Mouse (Mus musculus): ENCODE data around the gene Tor1aip2.

Tor1aip2 gene

DNA sequence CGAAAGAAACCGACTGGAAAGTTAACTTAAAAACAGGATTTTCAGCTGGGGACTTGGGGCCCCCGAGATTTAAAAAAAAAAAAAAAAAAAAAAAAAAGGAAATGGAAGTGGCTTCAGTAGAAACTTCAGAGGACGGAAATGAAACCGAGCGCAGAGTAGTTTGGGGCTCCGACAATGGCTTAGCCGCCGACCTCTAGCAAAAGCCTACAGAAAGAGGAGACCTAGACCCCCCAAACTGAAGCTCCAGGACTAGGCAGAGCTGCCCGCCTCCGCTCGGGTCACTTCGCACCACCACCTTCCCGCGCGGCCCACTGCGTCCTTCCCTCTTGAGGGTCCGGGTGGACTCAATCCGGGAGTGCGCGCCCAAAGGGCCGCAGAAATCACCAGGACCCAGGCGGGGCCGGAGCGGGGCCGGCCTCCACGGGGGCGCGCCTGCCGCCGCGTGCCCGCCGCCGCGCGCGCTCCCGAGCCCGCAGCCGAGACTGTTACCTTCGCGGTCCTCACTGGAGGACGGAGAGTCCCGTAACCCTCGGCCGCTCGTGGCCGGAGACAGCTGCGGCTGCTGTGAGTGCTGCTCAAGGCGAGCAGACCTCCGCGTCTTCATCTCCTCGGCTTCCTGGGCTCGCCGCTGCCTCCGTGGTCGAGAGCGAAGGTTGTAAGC, at the start of gene Tor1aip2:
TSS of gene Tor1aip2 (plus strand) at position 135 of the 661 bp plus-strand sequence.
- peak; percentile 87 to 89 for DNase-seq

- DNase-seq = no peak
Observed at GRCm38 (mm10) chr1:155987625-155988024, 47.6 kb upstream of the Tor1aip2 start.

DNA sequence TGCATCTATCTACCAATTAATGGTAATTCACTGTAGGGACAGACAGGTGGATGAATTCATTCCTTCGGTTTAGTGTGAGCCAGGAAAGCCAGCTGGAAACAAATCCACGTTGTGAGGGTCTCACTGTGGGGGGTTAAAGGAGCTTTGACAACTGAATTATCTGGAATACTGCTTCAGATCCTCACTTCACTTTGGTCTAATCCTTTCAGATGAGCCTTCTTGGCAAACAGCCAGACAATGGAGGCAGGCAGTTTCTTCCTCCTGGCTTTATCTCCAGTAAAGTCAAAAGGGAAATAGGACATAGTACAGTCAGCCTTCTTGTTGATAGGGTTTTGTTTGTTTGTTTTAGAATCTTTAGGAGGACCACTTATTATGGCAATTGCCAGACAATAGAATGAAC, 45.8 kb upstream of the Tor1aip2 start:
- DNase-seq = peak; percentile 73 to 75

- no peak for DNase-seq
Observed at GRCm38 (mm10) chr1:155990391-155990790, 44.8 kb upstream of the Tor1aip2 start.

- DNase-seq = no peak
Observed at GRCm38 (mm10) chr1:155994524-155994923, 40.7 kb upstream of the Tor1aip2 start.

DNA sequence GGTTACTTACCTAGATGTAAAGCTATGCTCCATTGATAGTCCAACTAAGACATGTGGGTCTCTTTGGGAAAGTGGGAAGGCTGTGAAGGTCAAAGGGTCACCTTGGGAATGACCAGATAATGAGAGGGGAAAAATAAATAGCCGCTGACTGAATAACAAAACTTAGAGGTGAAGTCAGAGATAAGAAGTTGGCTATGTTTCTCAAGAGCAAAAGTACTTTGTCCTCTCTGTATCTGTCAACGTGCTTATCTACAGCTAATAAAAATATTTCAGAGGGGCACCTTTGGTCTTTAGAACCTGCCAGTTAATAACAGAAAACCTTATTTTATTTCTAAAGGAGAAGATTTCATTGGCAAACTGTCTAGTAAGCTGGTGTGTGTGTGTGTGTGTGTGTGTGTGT, 39.6 kb upstream of the Tor1aip2 start:
- no peak for DNase-seq

- DNase-seq = no peak
Observed at GRCm38 (mm10) chr1:156002366-156002765, 32.8 kb upstream of the Tor1aip2 start.

GRCm38 (mm10) chr1:156003201-156003935, 31.8 kb upstream of the Tor1aip2 start:
- DNase-seq = peak; percentile 16 to 45

DNA sequence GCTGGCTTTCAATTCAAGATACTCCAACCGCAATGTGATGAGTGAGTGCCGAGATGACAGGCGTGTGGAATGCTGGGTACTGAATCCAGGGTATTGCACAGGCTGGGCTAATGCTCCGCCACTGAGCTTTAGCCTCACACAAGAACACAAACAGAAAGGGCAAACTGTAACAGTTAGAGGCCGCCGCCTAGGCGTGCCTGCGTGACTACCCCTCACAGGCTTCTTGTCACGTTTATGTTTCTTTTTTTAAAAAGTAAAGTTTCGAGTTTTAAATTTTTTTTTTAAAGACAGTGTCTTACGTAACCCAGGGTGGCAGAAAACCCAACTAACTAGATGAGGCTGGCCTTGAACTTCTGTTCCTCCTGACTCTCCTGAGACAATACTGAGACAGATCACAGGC, 29.3 kb upstream of the Tor1aip2 start:
- DNase-seq = no peak

DNA sequence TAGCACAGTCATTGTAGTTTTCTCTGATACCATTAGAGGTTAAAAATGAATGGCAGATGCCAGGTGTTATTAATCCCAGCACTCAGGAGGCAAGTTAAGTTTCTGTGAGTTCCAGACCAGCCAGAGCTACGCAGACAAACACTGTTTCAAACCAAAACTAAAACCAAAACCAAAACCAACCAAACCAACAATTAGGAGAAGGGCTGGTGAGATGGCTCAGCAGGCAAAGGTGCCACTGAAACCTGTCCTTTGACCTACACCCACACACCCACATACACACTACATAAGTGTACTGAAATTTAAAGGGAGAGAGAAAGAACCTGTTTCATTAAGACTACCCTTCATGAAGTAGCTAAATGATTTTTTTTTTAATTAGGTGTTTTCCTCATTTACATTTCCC, 26.2 kb upstream of the Tor1aip2 start:
- no peak for DNase-seq

GRCm38 (mm10) chr1:156019800-156020199, 15.4 kb upstream of the Tor1aip2 start:
- DNase-seq = peak in 1 of 2 experiments; percentile 16

- no peak for DNase-seq
Observed at GRCm38 (mm10) chr1:156020402-156020801, 14.8 kb upstream of the Tor1aip2 start.

- no peak for DNase-seq
Observed at GRCm38 (mm10) chr1:156024831-156025503, 10.2 kb upstream of the Tor1aip2 start.

DNA sequence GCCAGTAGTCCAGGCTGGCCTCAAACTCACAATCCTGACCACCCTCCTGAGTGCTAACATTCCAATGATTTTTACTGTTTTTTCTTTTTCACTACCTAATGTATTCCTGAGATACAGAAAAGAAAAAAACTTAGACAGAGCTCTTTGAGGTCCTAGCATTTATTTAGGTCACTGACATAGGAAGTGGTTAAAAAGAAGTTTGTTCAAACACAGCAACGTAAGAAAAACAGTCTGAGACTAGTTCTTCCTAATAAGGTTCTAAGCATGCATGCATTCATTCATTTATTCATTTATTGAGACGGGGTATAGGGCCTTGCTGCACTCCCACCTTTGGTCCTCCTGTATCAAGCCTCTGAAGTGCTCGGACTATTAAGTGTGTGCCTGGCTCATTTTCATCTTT, 7.4 kb upstream of the Tor1aip2 start:
- DNase-seq = no peak

- no peak for DNase-seq
Observed at GRCm38 (mm10) chr1:156028340-156028975, 6.7 kb upstream of the Tor1aip2 start.

DNA sequence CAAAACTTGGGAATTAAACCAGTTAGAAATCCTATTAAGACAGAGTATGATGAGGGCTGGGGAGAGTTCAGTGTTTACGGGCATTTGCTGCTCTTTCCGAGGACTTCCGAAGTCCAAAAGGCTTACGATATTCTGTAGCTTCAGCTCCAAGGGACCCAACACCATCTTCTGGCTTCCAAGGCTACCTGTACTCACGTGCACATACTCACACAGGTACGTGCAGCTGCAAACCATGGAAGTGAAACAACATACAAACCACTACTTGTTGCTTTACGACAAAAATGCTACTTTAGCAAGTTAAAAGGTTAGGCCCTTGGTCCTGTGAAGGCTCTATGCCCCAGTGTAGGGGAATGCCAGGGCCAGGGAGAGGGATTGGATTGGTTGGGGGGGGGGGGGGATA, 1.3 kb upstream of the Tor1aip2 start:
- DNase-seq = no peak

DNA sequence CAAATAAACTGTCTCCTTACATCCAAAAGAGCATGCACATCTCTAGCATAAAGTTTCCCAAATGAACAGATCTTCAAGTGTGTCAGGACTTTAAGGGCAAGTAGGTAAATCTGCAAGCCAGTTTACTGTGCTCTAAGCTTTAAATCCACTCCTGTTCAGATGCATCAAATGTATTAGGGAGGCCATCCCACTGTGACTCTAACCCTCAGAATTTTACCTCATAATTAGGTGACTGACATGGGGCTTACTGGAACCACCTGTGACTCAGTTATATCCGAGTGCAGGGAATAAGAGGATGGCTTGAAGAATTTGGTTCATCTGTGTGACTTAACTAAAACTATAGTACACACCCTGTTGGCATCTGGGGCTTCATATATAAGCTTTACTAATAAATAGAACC, 542 bp upstream of the Tor1aip2 start:
- no peak for DNase-seq

GRCm38 (mm10) chr1:156035930-156036737, 931 bp downstream of the Tor1aip2 start, which contains the start of gene Tor1aip1:
Gene Tor1aip1 (minus strand): TSS chr1:156036480.
- DNase-seq = peak; percentile 99 to 100

DNA sequence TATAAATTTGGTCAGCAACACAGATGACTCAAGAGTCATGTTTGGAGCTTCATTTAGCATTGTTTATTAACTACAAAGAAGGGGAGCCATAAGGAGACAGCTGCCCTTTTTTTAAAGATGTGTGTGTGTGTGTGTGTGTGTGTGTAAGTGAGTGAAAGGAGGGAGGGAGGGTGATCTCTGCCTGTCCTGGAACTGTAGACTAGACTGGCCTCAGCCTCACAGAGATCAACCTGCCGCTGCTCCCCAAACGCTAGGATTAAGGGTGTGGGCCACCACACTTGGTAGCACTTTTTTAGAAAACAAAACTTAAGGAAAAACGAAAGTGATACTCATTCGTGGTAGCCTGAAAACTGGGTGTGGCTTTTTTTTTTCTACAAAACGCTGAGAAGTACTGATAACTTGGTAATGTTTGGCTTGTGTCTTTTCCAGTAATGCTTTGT, 2.0 kb downstream of the Tor1aip2 start:
- DNase-seq = no peak

- DNase-seq = peak; percentile 13 to 23
Observed at GRCm38 (mm10) chr1:156039989-156040388, 4.8 kb downstream of the Tor1aip2 start.

DNA sequence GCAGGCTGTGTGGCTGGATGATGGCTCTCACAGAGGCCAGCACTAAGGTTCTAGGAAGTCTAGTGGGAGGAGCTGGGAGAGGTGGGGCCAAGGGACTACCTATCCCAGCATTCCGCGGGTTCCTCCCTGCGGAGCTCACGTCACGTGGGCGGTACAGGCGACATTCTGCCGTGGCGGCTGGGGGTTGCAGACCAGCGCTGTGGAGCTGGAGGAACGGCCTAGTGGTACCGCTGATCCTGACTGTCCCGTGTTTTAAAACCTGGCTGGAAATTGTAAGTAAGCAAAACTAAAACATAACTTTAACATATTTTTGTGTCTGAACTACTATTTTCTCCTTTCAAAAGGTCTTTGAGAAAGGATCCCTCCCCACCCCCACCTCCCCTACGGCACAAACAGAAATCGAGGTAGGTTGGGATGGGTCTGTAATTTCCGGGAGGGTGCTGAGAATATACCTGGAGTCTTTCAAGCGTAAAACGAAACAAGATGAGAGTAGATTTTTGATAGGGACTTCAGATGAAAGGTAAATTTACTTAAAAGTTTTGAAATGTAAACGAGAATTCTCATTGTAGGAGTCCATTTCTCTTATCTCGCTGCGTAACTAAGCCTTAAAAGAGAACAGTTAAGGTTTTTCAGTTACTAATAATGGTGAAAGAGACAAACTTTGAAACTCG, 5.7 kb downstream of the Tor1aip2 start:
- peak; percentile 94 to 96 for DNase-seq

Data from cerebellum, postnatal 10 days (tissue).